Mouse (Mus musculus) cerebellum, adult 2 months (tissue): ENCODE data around the gene Atl3.

Experiments
- CTCF ChIP-seq: fragments of 200-500 bp; IDR thresholded peaks from 2 replicates; pipeline ENCODE4 v1.5.1; 2011; ENCODE audit warnings: low read depth, mild to moderate bottlenecking, control low read depth, low read length, moderate library complexity, borderline replicate concordance; ENCODE audit not compliant: insufficient read depth
- POLR2A ChIP-seq: fragments of 200-500 bp; IDR thresholded peaks from 2 replicates; pipeline ENCODE4 v1.6.1; 2011; ENCODE audit warnings: low read length, control low read depth, borderline replicate concordance; ENCODE audit not compliant: insufficient read depth

GRCm38 (mm10) chr19:7563676-7564075 is 69.8 kb downstream of the Atl3 start:
- TF ChIP-seq CTCF (no peak), POLR2A (no peak)
